10 mouse cellular contexts compared by ENCODE assay signal in the genomic region with DNA sequence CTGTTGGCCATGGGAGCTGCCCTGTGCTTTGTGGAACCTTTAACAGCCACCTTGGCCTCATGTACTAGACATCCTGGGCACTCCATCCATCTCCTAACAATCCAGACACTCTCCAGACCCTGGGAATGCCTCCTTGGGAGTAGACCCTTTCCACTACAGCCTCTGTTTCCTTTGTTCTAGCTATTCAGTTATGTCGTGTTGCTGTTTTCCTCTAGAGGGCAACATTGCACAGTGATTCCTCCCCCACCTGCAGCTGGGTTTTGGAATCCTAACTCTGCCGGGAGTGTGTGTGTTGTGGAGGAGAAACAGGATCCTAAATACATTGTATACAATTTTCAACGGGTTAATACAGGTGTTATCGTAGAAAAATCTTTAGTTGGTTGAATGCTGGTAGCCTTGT. TPM values are rescaled to one million over a fixed set of nuclear protein-coding genes. Genes with fewer than 3 reads are reported as not detected.
DNase-seq lines count a peak whose midpoint lies in the region; ATAC-seq lines count a peak whose summit lies in the region.
"Had no signal": no experiment of that assay in that cellular context is flagged by ENCODE, and none has a peak within 500 bp of the region (broad histone marks: within the 10 kb centered on the region; RNA-seq: fewer than 3 reads in every experiment).

No protein-coding gene starts in this region.

- H3K9me3 ChIP-seq in midbrain, embryonic 10.5 days (replicated peaks) = no peaks in the 10 kb centered on the region
- H3K9me3 ChIP-seq in midbrain, embryonic 15.5 days = no peaks in the 10 kb centered on the region

- H3K4me1 ChIP-seq in midbrain, embryonic 10.5 days = 0 out of 2 replicates have a peak, but pooled peaks cover under 1% of the 10 kb centered on the region
- H3K4me1 ChIP-seq in midbrain, embryonic 15.5 days = no peaks in the 10 kb centered on the region

- no peak overlapping the region for H3K4me3 ChIP-seq in midbrain, embryonic 10.5 days
- no peak overlapping the region for H3K4me3 ChIP-seq in midbrain, embryonic 15.5 days

- peak; percentile 20 to 69 for DNase-seq in adrenal gland, adult (ENCODE audit: inconsistent age in 2 of 2, low spot score in 1 of 2)
- DNase-seq in adrenal gland, postnatal 4 days (ENCODE audit: low spot score in 2 of 2) = no peak
- DNase-seq in midbrain, embryonic 10.5 days (ENCODE audit: low spot score) = peak; percentile 40
- peak; percentile 11 for DNase-seq in fibroblast of lung, adult 2 months (ENCODE audit: low read depth)
- peak; percentile 16 to 27 for DNase-seq in left cerebral cortex, adult 18-20 months (ENCODE audit: low spot score in 2 of 2)
- peak; percentile 75 for DNase-seq in retina, postnatal 1 day
- no peak for DNase-seq in urinary bladder, postnatal 36 days (ENCODE audit: low spot score in 2 of 2)

- H3K4me2 ChIP-seq in midbrain, embryonic 15.5 days = no peak overlapping the region

- H3K27ac ChIP-seq in midbrain, embryonic 10.5 days (replicated peaks) = peak overlapping the region; percentile 69
- H3K27ac ChIP-seq in midbrain, embryonic 15.5 days = no peak overlapping the region

- H3K9ac ChIP-seq in midbrain, embryonic 15.5 days = no peak overlapping the region

- no peak for ATAC-seq in midbrain, embryonic 15.5 days (replicated peaks)

- no peaks in the 10 kb centered on the region for H3K36me3 ChIP-seq in midbrain, embryonic 10.5 days
- H3K36me3 ChIP-seq in midbrain, embryonic 15.5 days (replicated peaks) = no peaks in the 10 kb centered on the region

- 13% methylated on average over 4 of the region's 4 CpGs for WGBS in midbrain, embryonic 10.5 days
- 8% methylated on average over 4 of the region's 4 CpGs for WGBS in midbrain, embryonic 15.5 days

- no peaks in the 10 kb centered on the region for H3K27me3 ChIP-seq in midbrain, embryonic 10.5 days (ENCODE audit: low read depth, poor library complexity, severe bottlenecking)
- H3K27me3 ChIP-seq in midbrain, embryonic 15.5 days (replicated peaks) = no peaks in the 10 kb centered on the region

RNA-seq across cellular contexts. Expression of gene Eppin, which starts 1.4 kb away (rescaled TPM):
- not detected for total RNA-seq in adrenal gland, postnatal 4 days (2021)
- not detected in 2 replicates for polyA plus RNA-seq in midbrain, embryonic 10.5 days (2016; fragmentation: Nextera tagmentation; extraction: Ambion mirVana)
- polyA plus RNA-seq in midbrain, embryonic 15.5 days (2015; fragmentation: Nextera tagmentation; extraction: Ambion mirVana) = not detected in 2 replicates
- total RNA-seq in left cerebral cortex, adult 18-20 months (2021) = not detected
- total RNA-seq: heart, postnatal 14 days; neutrophil, adult 5-6 weeks had no signal

RNA-seq across cellular contexts. Expression of gene Wfdc6a, which starts 6.8 kb away (rescaled TPM):
- 1 to 10 TPM in 1 of 2 experiments, under 1 TPM in 1; 0.48 to 1.2 TPM for total RNA-seq in adrenal gland, postnatal 4 days (2021)
- not detected in 2 replicates for polyA plus RNA-seq in midbrain, embryonic 10.5 days (2016; fragmentation: Nextera tagmentation; extraction: Ambion mirVana)
- not detected in 2 replicates for polyA plus RNA-seq in midbrain, embryonic 15.5 days (2015; fragmentation: Nextera tagmentation; extraction: Ambion mirVana)
- not detected for total RNA-seq in left cerebral cortex, adult 18-20 months (2021)
- total RNA-seq: neutrophil, adult 5-6 weeks had no signal

RNA-seq across cellular contexts. Expression of gene Spint3, which starts 18.8 kb away (rescaled TPM):
- total RNA-seq in adrenal gland, postnatal 4 days (2021) = not detected
- polyA plus RNA-seq in midbrain, embryonic 10.5 days (2016; fragmentation: Nextera tagmentation; extraction: Ambion mirVana) = not detected in 2 replicates
- polyA plus RNA-seq in midbrain, embryonic 15.5 days (2015; fragmentation: Nextera tagmentation; extraction: Ambion mirVana) = not detected in 2 replicates
- not detected for total RNA-seq in left cerebral cortex, adult 18-20 months (2021)
- total RNA-seq: heart, postnatal 14 days; neutrophil, adult 5-6 weeks had no signal

RNA-seq across cellular contexts. Expression of gene Wfdc6b, which starts 21.3 kb away (rescaled TPM):
- total RNA-seq in adrenal gland, postnatal 4 days (2021) = not detected
- polyA plus RNA-seq in midbrain, embryonic 10.5 days (2016; fragmentation: Nextera tagmentation; extraction: Ambion mirVana) = not detected in 2 replicates
- not detected in 2 replicates for polyA plus RNA-seq in midbrain, embryonic 15.5 days (2015; fragmentation: Nextera tagmentation; extraction: Ambion mirVana)
- not detected for total RNA-seq in left cerebral cortex, adult 18-20 months (2021)
- total RNA-seq: heart, postnatal 14 days; neutrophil, adult 5-6 weeks had no signal

RNA-seq across cellular contexts. Expression of gene Wfdc8, which starts 21.4 kb away (rescaled TPM):
- under 1 TPM; 0.20 to 0.39 TPM for total RNA-seq in adrenal gland, postnatal 4 days (2021)
- not detected in 2 replicates for polyA plus RNA-seq in midbrain, embryonic 10.5 days (2016; fragmentation: Nextera tagmentation; extraction: Ambion mirVana)
- not detected in 2 replicates for polyA plus RNA-seq in midbrain, embryonic 15.5 days (2015; fragmentation: Nextera tagmentation; extraction: Ambion mirVana)
- total RNA-seq in left cerebral cortex, adult 18-20 months (2021) = not detected
- total RNA-seq: heart, postnatal 14 days; neutrophil, adult 5-6 weeks had no signal

Comparison
In these comparisons a context has a peak if more than half of its experiments do, and no peak if none do; other contexts are left out.
1. DNase-seq: peak in adrenal gland, adult (2 of 2), midbrain, embryonic 10.5 days (single experiment), fibroblast of lung, adult 2 months (single experiment), left cerebral cortex, adult 18-20 months (2 of 2) and retina, postnatal 1 day (single experiment); none in adrenal gland, postnatal 4 days (0 of 2) and urinary bladder, postnatal 36 days (0 of 2).